Mouse (Mus musculus): ENCODE measurements at regions not wholly inside any gene's neighbourhood (a gene's known extent, or its start where the extent isn't known, plus 50 kb on each side); places are given as distances from the start of the nearest gene placed in this dataset.

- DNase-seq (ENCODE audit: low spot score) = no peak
These were observed 739.1 kb upstream of the Cdh10 start for GRCm38 (mm10) chr15:18079644-18080043.
